Mouse (Mus musculus) liver, embryonic 18 days (tissue): Measurements from ENCODE around the gene Tgfbr3. TPM values are rescaled to one million over a fixed set of nuclear protein-coding genes. Genes with fewer than 3 reads are reported as not detected.

Experiments used
- polyA plus RNA-seq: library from polyadenylated mRNA; depleted of rRNA; stranded (reverse); fragments of >200 nt; gene quantifications from 2 replicates; pipeline ENCODE4 v1.2.3, GENCODE M21; 2012; rRNA removed

Tgfbr3 gene
- 3.3 and 3.8 TPM in 2 replicates for polyA plus RNA-seq

DNA sequence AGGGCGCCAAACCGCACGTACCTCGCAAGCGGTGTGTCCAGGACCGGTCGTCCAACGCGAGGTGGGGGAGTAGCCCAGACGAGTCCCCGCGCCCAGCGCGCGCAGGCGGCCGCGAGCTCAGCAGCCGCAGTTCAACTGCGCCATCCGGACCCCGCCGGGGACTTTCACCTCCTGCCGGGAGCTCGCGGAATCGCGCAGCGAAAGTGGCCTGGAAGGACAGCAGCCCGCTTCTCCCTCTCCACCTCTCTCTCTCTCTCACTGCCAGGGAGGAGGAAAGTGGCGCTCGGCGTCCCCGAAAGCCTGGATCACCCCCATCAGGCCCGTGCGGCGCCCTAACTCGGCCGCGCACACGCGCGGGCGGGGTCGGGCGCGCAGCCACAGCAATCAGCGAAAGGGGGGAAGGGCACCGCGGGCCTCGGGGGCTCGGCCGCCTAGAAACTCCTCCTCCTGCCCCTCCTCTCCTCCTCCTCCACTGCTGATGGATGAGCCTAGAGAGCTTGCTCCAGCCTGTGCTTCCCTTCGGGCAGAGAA, at the start of gene Tgfbr3:
TSS of gene Tgfbr3 (minus strand) at position 396 of the 531 bp plus-strand sequence.

DNA sequence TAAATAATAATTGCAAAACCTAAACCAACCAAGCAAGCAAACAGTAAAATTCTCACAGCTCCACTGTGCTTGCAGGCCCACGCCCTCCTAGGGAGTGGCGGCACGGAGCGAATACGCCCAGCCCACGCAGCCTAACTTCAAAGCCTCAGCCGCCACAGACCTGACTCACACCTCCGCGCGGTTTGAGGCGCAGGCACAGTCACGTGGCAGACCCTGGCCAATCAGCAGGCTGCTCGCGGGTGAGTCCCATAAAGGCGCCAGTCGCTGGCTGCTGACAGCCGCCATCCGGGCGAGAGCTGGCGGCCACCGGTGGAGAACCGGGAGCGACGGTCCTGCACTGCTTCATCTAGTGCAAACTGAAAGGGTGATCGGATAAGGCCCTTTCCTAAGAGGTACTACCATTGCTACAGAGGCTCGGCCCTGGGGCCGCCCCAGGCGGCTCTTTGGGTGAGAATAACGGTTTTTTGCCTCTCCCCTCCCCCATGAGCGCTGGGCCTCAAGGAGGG, 41.5 kb upstream of the Tgfbr3 start, which contains the start of gene Brdt:
TSS of gene Brdt (plus strand) at position 244 of the 506 bp plus-strand sequence.

Other genes starting within 250 kb of the Tgfbr3 start
- 0.52 and 0.56 TPM in 2 replicates for gene Brdt, start 41.5 kb upstream of the Tgfbr3 start, polyA plus RNA-seq
- 0.06 and 0.07 TPM in 2 replicates for gene Ephx4, start 113.1 kb upstream of the Tgfbr3 start, polyA plus RNA-seq
- not detected in 2 replicates for gene Lpcat2b, start 141.9 kb upstream of the Tgfbr3 start, polyA plus RNA-seq
- 0.91 and 1.1 TPM in 2 replicates for gene Btbd8, start 148.4 kb upstream of the Tgfbr3 start, polyA plus RNA-seq
- gene Gm42669, start 218.0 kb upstream of the Tgfbr3 start, polyA plus RNA-seq, result 0.01 and 0.02 TPM in 2 replicates
- gene 1700028K03Rik, start 245.1 kb upstream of the Tgfbr3 start, polyA plus RNA-seq, result 0.01 TPM in 2 replicates